Comparison of ENCODE assay signal across 1 mouse cellular context in the genomic region with DNA sequence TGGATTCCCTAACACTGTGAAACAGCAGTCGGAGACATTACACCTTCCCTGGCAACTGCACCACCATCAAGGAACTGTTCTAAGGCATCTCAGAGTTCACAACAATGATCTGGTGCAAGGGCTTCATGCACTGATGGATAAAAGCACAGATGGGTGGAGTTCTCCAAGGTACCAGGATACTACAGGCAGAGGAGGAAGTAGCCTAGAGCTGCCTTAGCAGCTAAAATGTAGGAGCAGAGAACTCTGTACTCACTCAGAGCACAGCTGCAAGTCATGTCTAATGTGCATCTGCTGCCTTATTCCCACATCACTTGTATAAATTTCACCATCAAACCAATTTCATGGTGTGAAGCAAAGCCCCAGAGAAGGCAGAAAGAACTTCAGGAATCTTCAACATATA.
TF ChIP-seq lines count a peak whose summit lies in the region.

No protein-coding gene starts in this region.

TF ChIP-seq in MEL, 35 proteins besides CTCF, POLR2A, EP300 and RAD21 (continued from another document):
- TF ChIP-seq UBTF (IDR thresholded peaks at IDR 0.05; ENCODE audit: borderline replicate concordance, insufficient read depth, low read depth, low read length): no peak
- no peak for TF ChIP-seq ZNF384 (IDR thresholded peaks at IDR 0.05; ENCODE audit: low read depth, low read length)
- TF ChIP-seq JUND (IDR thresholded peaks at IDR 0.05; ENCODE audit: low read depth, low read length): no peak
- no peak for TF ChIP-seq KAT2A (conservative IDR thresholded peaks at IDR 0.05; ENCODE audit: low read depth, low read length)
- no peak for TF ChIP-seq MEF2A (IDR thresholded peaks at IDR 0.05; ENCODE audit: extremely low read depth, insufficient replicate concordance, low read depth, low read length, poor library complexity, severe bottlenecking)
- TF ChIP-seq MYC (IDR thresholded peaks at IDR 0.05; ENCODE audit: low read depth, low read length): no peak
- no peak for TF ChIP-seq POLR2AphosphoS5 (IDR thresholded peaks at IDR 0.05; ENCODE audit: borderline replicate concordance, low read depth, low read length)
- TF ChIP-seq ZKSCAN1 (IDR thresholded peaks at IDR 0.05; ENCODE audit: low read depth, low read length): no peak
- no peak for TF ChIP-seq GATA1 (IDR thresholded peaks at IDR 0.05; ENCODE audit: low read depth, low read length)
